Mouse (Mus musculus): ENCODE data around the gene Ctnnbl1.

DNA sequence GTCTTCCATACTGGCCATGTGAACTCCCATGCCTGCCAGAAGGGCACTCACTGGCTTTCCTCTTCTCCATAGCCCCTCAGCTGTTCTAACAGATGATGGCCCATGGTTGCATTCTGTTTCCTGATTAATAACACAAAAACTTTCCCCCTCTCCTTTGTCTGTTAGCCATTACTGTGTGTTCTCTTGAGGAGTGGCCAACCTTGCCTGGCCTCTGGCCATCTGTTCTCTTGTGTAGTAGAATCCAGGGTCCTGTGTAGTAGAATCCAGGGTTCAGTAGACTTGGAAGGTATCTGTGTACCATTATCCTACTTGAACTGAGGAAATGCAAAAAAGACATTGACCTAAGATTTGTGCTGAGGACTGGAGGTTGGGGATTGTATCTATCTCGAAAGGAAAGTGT is 36.5 kb downstream of the Ctnnbl1 start:
- TF ChIP-seq POLR2A (IDR thresholded peaks at IDR 0.05; ENCODE audit: borderline replicate concordance, extremely low read depth, low read depth, low read length) (no peak), CTCF (IDR thresholded peaks at IDR 0.05; ENCODE audit: insufficient read depth, low read length) (no peak)

Measured in lung, adult 2 months (tissue).